Mouse (Mus musculus) midbrain, embryonic 11.5 days (tissue): ENCODE measurements at regions not wholly inside any gene's neighbourhood (a gene's known extent, or its start where the extent isn't known, plus 50 kb on each side); places are given as distances from the start of the nearest gene placed in this dataset.

Source experiments
- ATAC-seq: fragments of 200-750 bp; cut with Nextera tagmentation; 2 replicates; pipeline ENCODE4 v1.8.0; 2017; ENCODE audit warnings: moderate TSS enrichment, moderate library complexity; ENCODE audit not compliant: low FRiP score
- DNase-seq: peaks from one replicate; pipeline ENCODE4 v3.0.0; 2015; ENCODE audit warnings: low spot score; ENCODE audit errors: missing footprints
- H3K27ac ChIP-seq: fragments of 300-500 bp; sonication (generic); 2 replicates; pipeline ENCODE4 v1.5.1; 2014; ENCODE audit warnings: low read depth, low read length
- H3K27me3 ChIP-seq: fragments of 300-500 bp; sonication (generic); 2 replicates; pipeline ENCODE4 v1.6.1; 2014; ENCODE audit warnings: mild to moderate bottlenecking, low read length, moderate library complexity, mixed read lengths; ENCODE audit not compliant: control insufficient read depth, insufficient read depth
- H3K36me3 ChIP-seq: fragments of 300-500 bp; sonication (generic); 2 replicates; pipeline ENCODE4 v1.6.1; 2014; ENCODE audit warnings: mild to moderate bottlenecking, low read length, moderate library complexity, mixed read lengths; ENCODE audit not compliant: control insufficient read depth, insufficient read depth
- H3K4me1 ChIP-seq: fragments of 300-500 bp; sonication (generic); 2 replicates; pipeline ENCODE4 v1.6.1; 2014; ENCODE audit warnings: low read length; ENCODE audit not compliant: control insufficient read depth, insufficient read depth
- H3K4me2 ChIP-seq: fragments of 300-500 bp; sonication (generic); 2 replicates; pipeline ENCODE4 v1.6.1; 2014; ENCODE audit warnings: mild to moderate bottlenecking, moderate library complexity
- H3K4me3 ChIP-seq: fragments of 300-500 bp; sonication (generic); 2 replicates; pipeline ENCODE4 v1.5.1; 2014; ENCODE audit warnings: low read depth, low read length
- H3K9ac ChIP-seq: fragments of 300-500 bp; sonication (generic); 2 replicates; pipeline ENCODE4 v1.6.1; 2014; ENCODE audit warnings: low read length
- H3K9me3 ChIP-seq: fragments of 300-500 bp; sonication (generic); 2 replicates; pipeline ENCODE4 v1.6.1; 2016; ENCODE audit warnings: low read length; ENCODE audit not compliant: control insufficient read depth
- WGBS: fragments of 180-500 bp; shearing (Covaris S2); extraction: QIAGEN DNeasy Blood & Tissue Kit; methylation state at CpG from one replicate; pipeline ENCODE4 v1.1.7; 2014; 5-methylcytosine and 5-hydroxymethylcytosine counted together

DNA sequence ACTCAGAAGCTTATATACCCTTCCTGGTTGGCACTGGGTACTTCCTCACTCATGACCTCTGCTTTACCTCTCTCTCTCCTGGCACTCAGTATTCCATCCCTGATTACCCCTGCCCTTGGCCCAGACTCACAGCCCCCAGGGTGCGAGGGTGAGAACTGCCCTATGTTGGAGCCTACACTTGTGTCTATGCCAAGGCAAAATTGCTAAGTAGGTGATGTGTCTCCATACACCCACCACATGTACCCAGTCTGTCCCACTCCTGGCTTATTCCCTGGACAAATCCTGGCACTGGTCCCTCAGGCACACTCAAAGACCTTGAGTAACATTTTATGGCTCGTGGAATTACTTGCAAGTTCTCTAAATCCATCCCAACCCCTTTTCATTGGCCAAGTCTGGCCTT is 114.5 kb upstream of the Cd180 start:
- Histone ChIP-seq H3K4me3 (no peak overlapping the region), H3K4me2 (no peak overlapping the region), H3K27me3 (no peaks in the 10 kb centered on the region), H3K9ac (no peak overlapping the region), H3K36me3 (no peaks in the 10 kb centered on the region), H3K4me1 (no peaks in the 10 kb centered on the region), H3K27ac (no peak overlapping the region), H3K9me3 (no peaks in the 10 kb centered on the region)
- 90% methylated on average over 2 of the region's 2 CpGs for WGBS
- no peak for ATAC-seq
- no peak for DNase-seq

GRCm38 (mm10) chr13:102579638-102580037 is 113.7 kb upstream of the Cd180 start:
- Histone ChIP-seq H3K9me3 (no peaks in the 10 kb centered on the region), H3K9ac (no peak overlapping the region), H3K27me3 (no peaks in the 10 kb centered on the region), H3K27ac (no peak overlapping the region), H3K4me1 (no peaks in the 10 kb centered on the region), H3K4me3 (no peak overlapping the region), H3K36me3 (no peaks in the 10 kb centered on the region), H3K4me2 (no peak overlapping the region)
- ATAC-seq (no peak), DNase-seq (no peak)
- 89% methylated on average over 3 of the region's 3 CpGs for WGBS

DNA sequence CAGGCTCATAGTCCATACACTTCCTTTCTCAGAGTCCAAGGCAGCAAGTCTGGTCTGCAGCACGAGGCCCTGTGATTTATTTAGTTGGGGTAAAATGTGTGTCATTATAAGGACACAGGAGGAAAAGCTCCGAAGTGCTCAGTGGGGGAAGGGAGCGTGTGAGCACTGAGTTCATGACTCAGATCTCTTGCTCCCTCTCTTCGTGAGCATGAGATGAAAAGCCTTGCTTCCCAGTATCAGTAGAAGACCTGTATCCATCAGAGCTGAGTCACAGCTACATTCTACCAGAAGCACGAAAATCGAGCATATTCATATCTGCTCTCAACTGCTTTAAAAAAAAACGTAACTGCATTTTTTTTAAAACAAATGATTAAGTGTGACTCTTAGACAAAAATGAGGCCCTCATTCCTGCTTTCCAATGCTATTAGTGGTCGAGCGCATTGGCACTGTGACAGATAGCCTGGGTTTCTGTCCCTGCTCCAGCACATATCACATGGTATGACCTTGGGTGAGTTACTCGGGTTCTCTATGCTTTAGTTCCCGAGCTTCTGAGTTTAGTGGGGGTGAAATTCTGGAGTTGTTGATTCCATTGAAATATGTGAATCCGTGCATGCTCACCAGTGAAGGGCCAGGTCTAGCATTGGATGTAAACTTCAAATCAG is 109.2 kb upstream of the Cd180 start:
- no peaks in the 10 kb centered on the region for H3K36me3 ChIP-seq
- H3K4me2 ChIP-seq = no peak overlapping the region
- DNase-seq = no peak
- no peaks in the 10 kb centered on the region for H3K9me3 ChIP-seq
- H3K27me3 ChIP-seq = no peaks in the 10 kb centered on the region
- no peak overlapping the region for H3K27ac ChIP-seq
- ATAC-seq = no peak
- H3K4me1 ChIP-seq = no peaks in the 10 kb centered on the region
- WGBS = 89% methylated on average over 12 of the region's 12 CpGs
- H3K9ac ChIP-seq = no peak overlapping the region
- no peak overlapping the region for H3K4me3 ChIP-seq

GRCm38 (mm10) chr13:102586215-102586614 is 107.1 kb upstream of the Cd180 start:
- Histone ChIP-seq H3K27ac (no peak overlapping the region), H3K36me3 (no peaks in the 10 kb centered on the region), H3K4me1 (peaks cover 10% of the 10 kb centered on the region), H3K4me2 (no peak overlapping the region), H3K9ac (no peak overlapping the region), H3K27me3 (no peaks in the 10 kb centered on the region), H3K9me3 (no peaks in the 10 kb centered on the region), H3K4me3 (no peak overlapping the region)
- 76% methylated on average over 5 of the region's 6 CpGs for WGBS
- ATAC-seq (no peak), DNase-seq (no peak)

DNA sequence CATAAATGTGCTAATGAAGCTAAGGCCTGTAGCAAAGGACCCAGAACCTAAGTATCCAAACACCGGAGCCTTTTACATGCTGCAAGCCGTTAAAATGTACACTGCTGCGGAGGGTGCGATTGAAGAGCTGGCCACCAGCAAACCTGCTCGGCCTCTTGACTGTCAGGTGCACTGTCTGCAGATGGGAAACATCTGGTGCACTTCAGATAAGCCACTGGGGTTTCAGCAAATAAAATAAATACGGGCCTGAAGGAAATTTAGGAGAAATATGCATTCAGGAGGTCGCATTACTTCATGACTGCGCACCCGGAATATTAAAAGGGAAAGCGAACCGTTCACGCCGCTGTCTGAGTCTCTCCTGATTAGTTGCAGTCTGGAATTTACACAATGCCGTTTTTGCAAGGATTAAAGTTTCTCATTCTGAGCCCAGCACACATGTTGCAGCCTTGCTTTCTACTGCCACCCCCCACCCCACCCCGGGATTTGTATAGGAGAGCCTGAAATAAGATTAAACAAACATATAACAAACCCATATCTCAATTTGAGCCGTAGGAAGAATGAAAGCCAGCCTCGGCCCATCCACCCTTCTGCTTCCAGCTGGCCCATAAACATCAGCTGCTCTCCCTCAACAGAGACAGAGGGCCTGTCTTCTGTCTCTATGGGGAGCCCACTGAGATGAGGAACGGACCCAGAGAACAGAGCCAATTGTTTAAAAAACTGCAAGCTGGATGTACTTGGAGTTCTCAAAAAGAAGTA is 103.5 kb upstream of the Cd180 start:
- ATAC-seq = peak; percentile 83
- peak overlapping the region; percentile 61; the same call in 1 of the 2 replicates for H3K27ac ChIP-seq
- DNase-seq = peak; percentile 84
- H3K9ac ChIP-seq = no peak overlapping the region
- H3K9me3 ChIP-seq = no peaks in the 10 kb centered on the region
- WGBS = 50% methylated on average over 18 of the region's 18 CpGs
- H3K36me3 ChIP-seq = no peaks in the 10 kb centered on the region
- H3K27me3 ChIP-seq = no peaks in the 10 kb centered on the region
- peaks cover 10% of the 10 kb centered on the region for H3K4me1 ChIP-seq
- H3K4me3 ChIP-seq = no peak overlapping the region
- H3K4me2 ChIP-seq = 0 out of 2 replicates have a peak overlapping the region, but pooled peaks have one; percentile 6

GRCm38 (mm10) chr13:102591803-102592537 is 101.4 kb upstream of the Cd180 start:
- no peaks in the 10 kb centered on the region for H3K36me3 ChIP-seq
- peaks cover 10% of the 10 kb centered on the region for H3K4me1 ChIP-seq
- DNase-seq = no peak
- H3K9me3 ChIP-seq = no peaks in the 10 kb centered on the region
- H3K4me2 ChIP-seq = no peak overlapping the region
- H3K4me3 ChIP-seq = no peak overlapping the region
- no peaks in the 10 kb centered on the region for H3K27me3 ChIP-seq
- no peak for ATAC-seq
- WGBS = 75% methylated on average over 4 of the region's 4 CpGs
- H3K27ac ChIP-seq = no peak overlapping the region
- no peak overlapping the region for H3K9ac ChIP-seq

- no peak for ATAC-seq
- Histone ChIP-seq H3K36me3 (no peaks in the 10 kb centered on the region), H3K27me3 (no peaks in the 10 kb centered on the region), H3K4me3 (no peak overlapping the region), H3K4me2 (no peak overlapping the region), H3K4me1 (peaks cover 10% of the 10 kb centered on the region), H3K9me3 (no peaks in the 10 kb centered on the region), H3K27ac (no peak overlapping the region), H3K9ac (no peak overlapping the region)
- no peak for DNase-seq
- WGBS = 92% methylated on average over 12 of the region's 12 CpGs
Observed at GRCm38 (mm10) chr13:102593405-102594200, 99.8 kb upstream of the Cd180 start.

GRCm38 (mm10) chr13:102594201-102594600 is 99.2 kb upstream of the Cd180 start:
- no peak overlapping the region for H3K9ac ChIP-seq
- H3K4me3 ChIP-seq = no peak overlapping the region
- H3K9me3 ChIP-seq = no peaks in the 10 kb centered on the region
- H3K4me1 ChIP-seq = peaks cover 10% of the 10 kb centered on the region
- 89% methylated on average over 3 of the region's 3 CpGs for WGBS
- no peaks in the 10 kb centered on the region for H3K27me3 ChIP-seq
- H3K4me2 ChIP-seq = no peak overlapping the region
- DNase-seq (no peak), ATAC-seq (no peak)
- no peak overlapping the region for H3K27ac ChIP-seq
- no peaks in the 10 kb centered on the region for H3K36me3 ChIP-seq
